Mouse (Mus musculus) heart, embryonic 14.5 days (tissue): ENCODE data around the gene Atp1b3. TPM values are rescaled to one million over a fixed set of nuclear protein-coding genes. Genes with fewer than 3 reads are reported as not detected.

Experiments used
- ATAC-seq: fragments of 200-750 bp; cut with Nextera tagmentation; 2 replicates; pipeline ENCODE4 v1.8.0; 2017; ENCODE audit warnings: low read depth, moderate TSS enrichment; ENCODE audit not compliant: insufficient number of reproducible peaks, insufficient read depth, low FRiP score
- H3K27ac ChIP-seq, 2 experiments: fragments of 200-500 bp in 1 of 2; fragments of 300-500 bp in 1 of 2; sonication (generic) in 1 of 2; replicated peaks in 1 of 2; 2 replicates each; pipeline ENCODE4 v1.5.1; 2012 to 2014; ENCODE audit warnings: low read depth in 2 of 2, low read length in 2 of 2, control low read depth in 1 of 2, mild to moderate bottlenecking in 1 of 2, mixed read lengths in 1 of 2; ENCODE audit not compliant: control insufficient read depth in 1 of 2, insufficient read depth in 1 of 2
- H3K27me3 ChIP-seq: fragments of 300-500 bp; sonication (generic); 2 replicates; pipeline ENCODE4 v1.6.1; 2014; ENCODE audit warnings: mild to moderate bottlenecking, low read length, control low read depth; ENCODE audit not compliant: control insufficient read depth, insufficient read depth
- H3K36me3 ChIP-seq: fragments of 300-500 bp; sonication (generic); 2 replicates; pipeline ENCODE4 v1.6.1; 2014; ENCODE audit warnings: mild to moderate bottlenecking, control low read depth, low read length, mixed read lengths; ENCODE audit not compliant: control insufficient read depth, insufficient read depth
- H3K4me1 ChIP-seq, 2 experiments: fragments of 200-500 bp in 1 of 2; fragments of 300-500 bp in 1 of 2; sonication (generic) in 1 of 2; 2 replicates each; pipeline ENCODE4 v1.6.1; 2012 to 2014; ENCODE audit warnings: low read length in 2 of 2, control low read depth in 1 of 2, mixed read lengths in 1 of 2; ENCODE audit not compliant: control insufficient read depth in 2 of 2, insufficient read depth in 2 of 2
- H3K4me2 ChIP-seq: fragments of 300-500 bp; sonication (generic); 2 replicates; pipeline ENCODE4 v1.6.1; 2014; ENCODE audit warnings: mild to moderate bottlenecking, low read length
- H3K4me3 ChIP-seq, 2 experiments: fragments of 200-500 bp in 1 of 2; fragments of 300-500 bp in 1 of 2; sonication (generic) in 1 of 2; 2 replicates each; pipeline ENCODE4 v1.5.1; 2012 to 2014; ENCODE audit warnings: low read length in 2 of 2, mild to moderate bottlenecking in 2 of 2, control low read depth in 1 of 2, low read depth in 1 of 2, moderate library complexity in 1 of 2; ENCODE audit not compliant: control insufficient read depth in 1 of 2, insufficient read depth in 1 of 2
- H3K9ac ChIP-seq: fragments of 300-500 bp; sonication (generic); 2 replicates; pipeline ENCODE4 v1.6.1; 2014; ENCODE audit warnings: mild to moderate bottlenecking, low read length
- H3K9me3 ChIP-seq: fragments of 300-500 bp; sonication (generic); 2 replicates; pipeline ENCODE4 v1.6.1; 2016; ENCODE audit warnings: low read length, control low read depth; ENCODE audit not compliant: control insufficient read depth
- whole genome bisulfite sequencing: fragments of 180-500 bp; shearing (Covaris S2); extraction: QIAGEN DNeasy Blood & Tissue Kit; methylation state at CpG from one replicate; pipeline ENCODE4 v1.1.7; 2014; 5-methylcytosine and 5-hydroxymethylcytosine counted together
- polyA plus RNA-seq: library from polyadenylated mRNA; unstranded; fragments of >200 nt; fragmentation: Nextera tagmentation; extraction: Ambion mirVana; gene quantifications from 2 replicates; pipeline ENCODE4 v1.2.1, GENCODE M21; 2014

Atp1b3 gene
- polyA plus RNA-seq, 1 experiment from 2014 or later = 135 TPM

- no peaks in the 10 kb centered on the region for H3K36me3 ChIP-seq
- no peak overlapping the region for H3K4me3 ChIP-seq
- no peak for ATAC-seq
- no peak overlapping the region for H3K27ac ChIP-seq
- H3K9ac ChIP-seq = no peak overlapping the region
- H3K4me1 ChIP-seq = peaks cover 15 to 30% of the 10 kb centered on the region in 2 experiments
- no peak overlapping the region for H3K4me2 ChIP-seq
- no peaks in the 10 kb centered on the region for H3K27me3 ChIP-seq
- 0 out of 2 replicates have a peak, but pooled peaks cover 3% of the 10 kb centered on the region for H3K9me3 ChIP-seq
- WGBS = 56% methylated on average over 7 of the region's 7 CpGs
These were observed 15.3 kb upstream of the Atp1b3 start for GRCm38 (mm10) chr9:96379551-96379950.

GRCm38 (mm10) chr9:96378747-96379146, 14.5 kb upstream of the Atp1b3 start:
- Histone ChIP-seq H3K4me2 (no peak overlapping the region), H3K9ac (no peak overlapping the region), H3K4me1 (peaks cover 15 to 24% of the 10 kb centered on the region in 2 experiments), H3K9me3 (0 out of 2 replicates have a peak, but pooled peaks cover 3% of the 10 kb centered on the region), H3K36me3 (no peaks in the 10 kb centered on the region), H3K27ac (no peak overlapping the region), H3K27me3 (no peaks in the 10 kb centered on the region), H3K4me3 (no peak overlapping the region)
- 43% methylated on average over 5 of the region's 5 CpGs for WGBS
- ATAC-seq = no peak

- 97% methylated on average over 1 of the region's 1 CpGs for WGBS
- peaks cover 7 to 12% of the 10 kb centered on the region in 2 experiments for H3K4me1 ChIP-seq
These were observed 12.9 kb upstream of the Atp1b3 start for GRCm38 (mm10) chr9:96377096-96377495.

GRCm38 (mm10) chr9:96375819-96376218, 11.6 kb upstream of the Atp1b3 start:
- Histone ChIP-seq H3K27me3 (no peaks in the 10 kb centered on the region), H3K4me1 (peaks cover 0 to under 1% of the 10 kb centered on the region in 2 experiments; a peak in 1 of 4 replicates), H3K27ac (no peak overlapping the region), H3K4me3 (no peak overlapping the region), H3K4me2 (no peak overlapping the region), H3K9me3 (0 out of 2 replicates have a peak, but pooled peaks cover 3% of the 10 kb centered on the region), H3K36me3 (no peaks in the 10 kb centered on the region), H3K9ac (no peak overlapping the region)
- no peak for ATAC-seq
- 79% methylated on average over 3 of the region's 3 CpGs for WGBS

More at GRCm38 (mm10) chr9:96377096-96377495, 12.9 kb upstream of the Atp1b3 start:
- no peak overlapping the region for H3K4me3 ChIP-seq
- H3K4me2 ChIP-seq = no peak overlapping the region
- 0 out of 2 replicates have a peak, but pooled peaks cover 3% of the 10 kb centered on the region for H3K9me3 ChIP-seq
- H3K36me3 ChIP-seq = no peaks in the 10 kb centered on the region
- no peak overlapping the region for H3K27ac ChIP-seq
- no peak overlapping the region for H3K9ac ChIP-seq
- H3K27me3 ChIP-seq = no peaks in the 10 kb centered on the region
- ATAC-seq = no peak

- H3K27me3 ChIP-seq = no peaks in the 10 kb centered on the region
- no peak for ATAC-seq
- 77% methylated on average over 5 of the region's 5 CpGs for WGBS
These were observed 6.8 kb upstream of the Atp1b3 start for GRCm38 (mm10) chr9:96371075-96371474.

GRCm38 (mm10) chr9:96369654-96370384, 5.6 kb upstream of the Atp1b3 start:
- Histone ChIP-seq H3K4me2 (no peak overlapping the region), H3K27ac (no peak overlapping the region), H3K27me3 (no peaks in the 10 kb centered on the region), H3K9ac (no peak overlapping the region), H3K9me3 (no peaks in the 10 kb centered on the region), H3K36me3 (no peaks in the 10 kb centered on the region), H3K4me3 (no peak overlapping the region), H3K4me1 (no peaks in the 10 kb centered on the region; a peak in 1 of 4 replicates)
- 25% methylated on average over 5 of the region's 5 CpGs for WGBS
- ATAC-seq = no peak; the same call in 1 of the 2 replicates

More at GRCm38 (mm10) chr9:96371075-96371474, 6.8 kb upstream of the Atp1b3 start:
- Histone ChIP-seq H3K4me3 (no peak overlapping the region), H3K9ac (no peak overlapping the region), H3K36me3 (no peaks in the 10 kb centered on the region), H3K4me1 (no peaks in the 10 kb centered on the region; a peak in 1 of 4 replicates), H3K9me3 (no peaks in the 10 kb centered on the region), H3K27ac (no peak overlapping the region), H3K4me2 (no peak overlapping the region)

- Histone ChIP-seq H3K9me3 (no peaks in the 10 kb centered on the region), H3K4me3 (no peak overlapping the region), H3K4me1 (peaks cover 5 to 22% of the 10 kb centered on the region in 2 experiments), H3K27ac (no peak overlapping the region), H3K27me3 (no peaks in the 10 kb centered on the region), H3K9ac (no peak overlapping the region), H3K4me2 (no peak overlapping the region), H3K36me3 (no peaks in the 10 kb centered on the region)
- ATAC-seq = no peak
- 69% methylated on average over 6 of the region's 6 CpGs for WGBS
These were observed 1.1 kb upstream of the Atp1b3 start for GRCm38 (mm10) chr9:96365271-96365872.
